Mouse (Mus musculus): ENCODE measurements at regions not wholly inside any gene's neighbourhood (a gene's known extent, or its start where the extent isn't known, plus 50 kb on each side); places are given as distances from the start of the nearest gene placed in this dataset.

DNA sequence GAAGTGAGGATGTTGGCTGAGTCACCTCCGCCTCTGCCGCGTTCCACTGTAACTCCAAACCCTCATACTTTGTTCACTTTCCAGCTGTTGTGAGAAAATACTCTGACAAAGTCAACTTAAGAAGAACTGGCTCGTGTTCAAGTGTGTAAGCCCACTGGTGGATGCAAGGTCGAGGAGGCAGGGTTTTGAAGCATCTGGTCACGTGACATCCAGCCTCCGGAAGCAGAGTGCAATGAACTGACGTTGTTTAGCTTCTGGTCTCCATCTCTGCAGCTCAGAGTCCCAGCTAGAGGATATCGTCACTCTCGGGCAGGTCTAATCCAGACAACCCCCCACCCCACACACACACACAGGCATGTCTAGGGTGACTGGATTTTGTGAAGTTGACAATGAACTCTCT is 140.1 kb downstream of the Kcnk1 start:
- TF ChIP-seq ZMIZ1 (IDR thresholded peaks at IDR 0.05; ENCODE audit: low read depth, low read length), result no peak
- TF ChIP-seq CHD1 (IDR thresholded peaks at IDR 0.05; ENCODE audit: low read depth, low read length), result no peak
- TF ChIP-seq RAD21 (IDR thresholded peaks at IDR 0.05; ENCODE audit: low read depth, low read length), result no peak
- TF ChIP-seq GATA1 (IDR thresholded peaks at IDR 0.05; ENCODE audit: low read depth, low read length), result no peak
- Histone ChIP-seq H3K79me2 (ENCODE audit: control insufficient read depth, insufficient read depth, low read length, poor library complexity) (no peaks in the 10 kb centered on the region), H3K4me1 (ENCODE audit: control insufficient read depth in 1 of 2, insufficient read depth in 2 of 2, low read length in 2 of 2) (no peaks in the 10 kb centered on the region), H3K36me3 (ENCODE audit: control insufficient read depth in 1 of 2, insufficient read depth in 2 of 2, low read length in 2 of 2) (no peaks in the 10 kb centered on the region), H3K27ac (ENCODE audit: control insufficient read depth, low read depth, low read length) (no peak overlapping the region), H3K27me3 (ENCODE audit: control insufficient read depth in 1 of 2, insufficient read depth in 2 of 2, low read length in 2 of 2) (no peaks in the 10 kb centered on the region), H3K9me3 (replicated peaks; ENCODE audit: insufficient read depth, low read length) (no peaks in the 10 kb centered on the region), H3K4me3 (ENCODE audit: control insufficient read depth in 1 of 2, insufficient read depth in 1 of 2, low read depth in 2 of 2, low read length in 2 of 2) (no peak overlapping the region), H3K9ac (ENCODE audit: control insufficient read depth, low read depth, low read length, poor library complexity, severe bottlenecking) (no peak overlapping the region)
- DNase-seq (ENCODE audit: low read depth, low spot score), result no peak

DNA sequence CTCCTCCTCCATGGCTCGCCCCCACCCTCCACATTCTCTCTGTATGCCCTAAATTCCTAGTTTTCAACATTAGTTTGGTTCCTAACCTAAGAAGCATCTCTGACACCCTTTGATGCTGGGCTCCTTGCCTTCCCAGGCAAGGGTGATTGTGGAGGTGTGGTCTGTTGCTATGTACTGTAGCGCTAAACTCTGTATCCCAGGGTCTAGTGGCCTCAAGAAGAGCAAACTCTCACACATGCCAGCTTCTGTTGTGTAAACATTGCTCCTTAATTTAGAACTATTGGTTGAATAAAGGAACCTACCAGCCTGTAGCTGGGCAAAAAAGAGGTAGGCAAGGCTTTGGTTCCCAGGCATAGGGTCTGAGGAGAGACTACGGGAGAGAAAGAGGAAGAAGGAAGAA is 140.6 kb downstream of the Kcnk1 start:
- Histone ChIP-seq H3K4me3 (ENCODE audit: control insufficient read depth in 1 of 2, insufficient read depth in 1 of 2, low read depth in 2 of 2, low read length in 2 of 2) (no peak overlapping the region), H3K9me3 (replicated peaks; ENCODE audit: insufficient read depth, low read length) (no peaks in the 10 kb centered on the region), H3K27ac (ENCODE audit: control insufficient read depth, low read depth, low read length) (no peak overlapping the region), H3K79me2 (ENCODE audit: control insufficient read depth, insufficient read depth, low read length, poor library complexity) (no peaks in the 10 kb centered on the region), H3K4me1 (ENCODE audit: control insufficient read depth in 1 of 2, insufficient read depth in 2 of 2, low read length in 2 of 2) (no peaks in the 10 kb centered on the region), H3K27me3 (ENCODE audit: control insufficient read depth in 1 of 2, insufficient read depth in 2 of 2, low read length in 2 of 2) (no peaks in the 10 kb centered on the region), H3K36me3 (ENCODE audit: control insufficient read depth in 1 of 2, insufficient read depth in 2 of 2, low read length in 2 of 2) (no peaks in the 10 kb centered on the region), H3K9ac (ENCODE audit: control insufficient read depth, low read depth, low read length, poor library complexity, severe bottlenecking) (no peak overlapping the region)
- TF ChIP-seq MXI1 (IDR thresholded peaks at IDR 0.05; ENCODE audit: low read depth, low read length) (no peak), ZNF384 (IDR thresholded peaks at IDR 0.05; ENCODE audit: low read depth, low read length) (no peak), MYB (IDR thresholded peaks at IDR 0.05; ENCODE audit: low read depth, low read length) (no peak), POLR2AphosphoS5 (IDR thresholded peaks at IDR 0.05; ENCODE audit: borderline replicate concordance, low read depth, low read length) (no peak), TCF12 (IDR thresholded peaks at IDR 0.05; ENCODE audit: low read depth, low read length) (no peak), POLR2AphosphoS2 (IDR thresholded peaks at IDR 0.05; ENCODE audit: low read length) (no peak), NELFE (IDR thresholded peaks at IDR 0.05; ENCODE audit: low read depth, low read length) (no peak), CHD1 (IDR thresholded peaks at IDR 0.05; ENCODE audit: low read depth, low read length) (no peak), USF1 (IDR thresholded peaks at IDR 0.05; ENCODE audit: low read depth, low read length) (no peak), MAX (IDR thresholded peaks at IDR 0.05; ENCODE audit: low read length) (no peak), BHLHE40 (IDR thresholded peaks at IDR 0.05; ENCODE audit: borderline replicate concordance, low read depth, low read length) (no peak), GATA1 (IDR thresholded peaks at IDR 0.05; ENCODE audit: low read depth, low read length) (no peak), NRF1 (IDR thresholded peaks at IDR 0.05; ENCODE audit: insufficient read depth, low read depth, low read length, poor library complexity, severe bottlenecking) (no peak)
- no peak for DNase-seq (ENCODE audit: low read depth, low spot score)

GRCm38 (mm10) chr8:126136946-126137345 is 142.0 kb downstream of the Kcnk1 start:
- Histone ChIP-seq H3K9ac (ENCODE audit: control insufficient read depth, low read depth, low read length, poor library complexity, severe bottlenecking) (no peak overlapping the region), H3K36me3 (ENCODE audit: control insufficient read depth in 1 of 2, insufficient read depth in 2 of 2, low read length in 2 of 2) (no peaks in the 10 kb centered on the region), H3K79me2 (ENCODE audit: control insufficient read depth, insufficient read depth, low read length, poor library complexity) (no peaks in the 10 kb centered on the region), H3K4me3 (ENCODE audit: control insufficient read depth in 1 of 2, insufficient read depth in 1 of 2, low read depth in 2 of 2, low read length in 2 of 2) (no peak overlapping the region), H3K9me3 (replicated peaks; ENCODE audit: insufficient read depth, low read length) (no peaks in the 10 kb centered on the region), H3K4me1 (ENCODE audit: control insufficient read depth in 1 of 2, insufficient read depth in 2 of 2, low read length in 2 of 2) (no peaks in the 10 kb centered on the region), H3K27me3 (ENCODE audit: control insufficient read depth in 1 of 2, insufficient read depth in 2 of 2, low read length in 2 of 2) (no peaks in the 10 kb centered on the region), H3K27ac (ENCODE audit: control insufficient read depth, low read depth, low read length) (no peak overlapping the region)
- no peak for DNase-seq (ENCODE audit: low read depth, low spot score)
- TF ChIP-seq SIN3A (IDR thresholded peaks at IDR 0.05; ENCODE audit: low read length) (no peak), RAD21 (IDR thresholded peaks at IDR 0.05; ENCODE audit: low read depth, low read length) (no peak), E2F4 (IDR thresholded peaks at IDR 0.05; ENCODE audit: borderline replicate concordance, low read depth, low read length) (no peak)

All from MEL (cell line).